Mouse (Mus musculus): Measurements from ENCODE around the gene Asap3.

GRCm38 (mm10) chr4:136195629-136196028 lies 10.5 kb upstream of the Asap3 start:
- TF ChIP-seq CTCF (IDR thresholded peaks at IDR 0.05; ENCODE audit: low read depth) (no peak), EP300 (optimal IDR thresholded peaks at IDR 0.05) (no peak)
